9 mouse cellular contexts compared by ENCODE assay signal in genomic region chr10:19712421-19712836, GRCm38 (mm10). TPM values are rescaled to one million over a fixed set of nuclear protein-coding genes. Genes with fewer than 3 reads are reported as not detected.
DNase-seq lines count a peak whose midpoint lies in the region; ATAC-seq and TF ChIP-seq lines count a peak whose summit lies in the region.
"Had no signal": no experiment of that assay in that cellular context is flagged by ENCODE, and none has a peak within 500 bp of the region (broad histone marks: within the 10 kb centered on the region; RNA-seq: fewer than 3 reads in every experiment).

TSS of gene Il20ra (plus strand) at chr10:19712570.

- H3K4me3 ChIP-seq in brown adipose tissue, adult 24 weeks (ENCODE audit: insufficient read depth, low read depth, low read length): peak within 1 kb of the TSS; percentile 39; the same call in 1 of the 2 replicates
- peak within 1 kb of the TSS; percentile 50 for H3K4me3 ChIP-seq in hindbrain, embryonic 16.5 days (ENCODE audit: low read length)
- H3K4me3 ChIP-seq in small intestine, adult 2 months (ENCODE audit: low read depth, low read length): peak within 1 kb of the TSS; percentile 43

- H3K9me3 ChIP-seq in hindbrain, embryonic 16.5 days (ENCODE audit: control insufficient read depth, low read length): no peaks in the 10 kb centered on the region

- peak; percentile 13 to 18 for DNase-seq in cerebellum, adult 18-20 months
- DNase-seq in cerebellum, adult 9-11 months: no peak
- peak; percentile 37 to 50 for DNase-seq in frontal cortex, postnatal 25 days (ENCODE audit: low spot score in 2 of 2)
- peak; percentile 61 to 62 for DNase-seq in left cerebral cortex, postnatal 25 days (ENCODE audit: low spot score in 2 of 2)
- peak; percentile 45 for DNase-seq in mesoderm, embryonic 11.5 days (ENCODE audit: low read depth, low spot score)

- peak; percentile 34; the same call in 1 of the 2 replicates for TF ChIP-seq CTCF in small intestine, adult 2 months (IDR thresholded peaks at IDR 0.05; ENCODE audit: extremely low read depth, insufficient read length, insufficient replicate concordance, low read depth, low read length)

- under 1% methylated on average over 27 of the region's 29 CpGs for WGBS in hindbrain, embryonic 16.5 days
- WGBS in small intestine, adult 2 months: under 1% methylated on average over 29 of the region's 29 CpGs

- peak within 1 kb of the TSS; percentile 63 for H3K9ac ChIP-seq in hindbrain, embryonic 16.5 days (ENCODE audit: low read depth, low read length)

- H3K27me3 ChIP-seq in hindbrain, embryonic 16.5 days (replicated peaks; ENCODE audit: control insufficient read depth, insufficient read depth, low read length): 0 out of 2 replicates have a peak, but pooled peaks cover 2% of the 10 kb centered on the region
- H3K27me3 ChIP-seq in small intestine, adult 2 months (ENCODE audit: control insufficient read depth, insufficient read depth, low read length): peaks cover 8% of the 10 kb centered on the region

- no peaks in the 10 kb centered on the region for H3K4me1 ChIP-seq in brown adipose tissue, adult 24 weeks (ENCODE audit: control insufficient read depth, insufficient read depth, insufficient read length, low read length)
- H3K4me1 ChIP-seq in hindbrain, embryonic 16.5 days (ENCODE audit: control insufficient read depth, insufficient read depth, low read depth, low read length): peaks cover 5% of the 10 kb centered on the region; the same call in 1 of the 2 replicates
- peaks cover 5% of the 10 kb centered on the region for H3K4me1 ChIP-seq in small intestine, adult 2 months (ENCODE audit: control insufficient read depth, insufficient read depth, insufficient read length, low read length)

- intact Hi-C loops in left cerebral cortex, postnatal 25 days (cut with DNase I): loop anchor here (2.0 to 10.0 kb wide), 5 partner anchors 70 to 415 kb away; no protein-coding TSS in a partner anchor

- H3K27ac ChIP-seq in brown adipose tissue, adult 24 weeks (replicated peaks; ENCODE audit: low read depth, low read length): no peak within 1 kb of the TSS
- H3K27ac ChIP-seq in hindbrain, embryonic 16.5 days (ENCODE audit: low read depth, low read length): no peak within 1 kb of the TSS
- no peak within 1 kb of the TSS for H3K27ac ChIP-seq in small intestine, adult 2 months (ENCODE audit: insufficient read depth, low read depth, low read length)

- H3K36me3 ChIP-seq in hindbrain, embryonic 16.5 days (ENCODE audit: control insufficient read depth, insufficient read depth, low read length): no peaks in the 10 kb centered on the region
- H3K36me3 ChIP-seq in small intestine, adult 2 months (ENCODE audit: control insufficient read depth, insufficient read depth, low read length): no peaks in the 10 kb centered on the region

- peak; percentile 86 for ATAC-seq in hindbrain, embryonic 16.5 days

- TF ChIP-seq POLR2A in small intestine, adult 2 months (IDR thresholded peaks at IDR 0.05; ENCODE audit: low read depth, low read length): no peak

- peak within 1 kb of the TSS; percentile 89 for H3K4me2 ChIP-seq in hindbrain, embryonic 16.5 days (ENCODE audit: low read length)

RNA-seq across cellular contexts. Expression of gene Il20ra, which starts in this region (rescaled TPM):
- not detected in 2 replicates for polyA plus RNA-seq in brown adipose tissue, adult 24 weeks (2012; ENCODE audit: insufficient read depth, insufficient read length, missing spikeins)
- polyA plus RNA-seq in hindbrain, embryonic 16.5 days (2015; fragmentation: Nextera tagmentation; extraction: Ambion mirVana): 0.44 and 0.75 TPM in 2 replicates
- total RNA-seq in left cerebral cortex, postnatal 25 days (2021): under 1 TPM; 0.32 to 0.73 TPM
- polyA plus RNA-seq in small intestine, adult 2 months (2012; rRNA removed): not detected in 2 replicates
- polyA plus RNA-seq: C2C12 had no signal

Comparison
In these comparisons a context has a peak if more than half of its experiments do, and no peak if none do; other contexts are left out.
1. Peak in ATAC-seq, H3K4me3 ChIP-seq, H3K9ac ChIP-seq and H3K4me2 ChIP-seq in hindbrain, embryonic 16.5 days; RNA of the gene not detected or under 1 TPM.
2. Peak in DNase-seq in left cerebral cortex, postnatal 25 days; RNA of the gene not detected or under 1 TPM.